In the genomic region with DNA sequence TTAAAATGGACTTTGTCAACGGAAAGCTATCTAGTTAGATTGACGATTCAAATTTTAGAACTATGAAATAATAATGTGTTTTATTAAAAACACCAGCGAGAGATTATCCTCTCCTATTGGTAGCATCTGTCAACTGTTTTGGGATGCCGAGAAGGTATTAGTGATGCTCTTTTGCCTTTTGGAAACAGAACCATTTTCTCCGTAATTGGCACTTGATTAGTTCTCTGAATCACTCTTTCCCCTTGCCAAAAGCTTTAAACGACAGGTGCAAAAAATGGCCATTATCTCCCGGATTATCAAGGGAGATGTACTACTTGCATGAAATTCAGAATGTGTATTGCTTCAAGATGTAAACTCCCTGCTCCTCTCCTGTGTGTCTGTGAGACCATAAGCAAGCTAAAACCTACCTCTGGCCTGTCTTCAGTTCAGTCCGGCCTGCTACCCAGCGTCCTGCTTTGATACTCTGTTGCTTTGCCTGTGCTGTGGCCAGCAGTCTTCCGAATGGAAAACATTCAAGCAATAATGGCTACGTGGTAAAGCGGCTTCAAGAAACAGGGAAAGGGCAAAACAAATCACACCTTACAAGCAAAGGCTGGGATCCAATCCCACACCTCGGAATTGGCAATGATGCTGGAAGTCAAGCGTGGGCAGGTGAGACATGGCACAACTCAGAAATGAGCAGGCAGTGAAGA, we compare ENCODE assay signal across 30 mouse cellular contexts.
DNase-seq lines count a peak whose midpoint lies in the region; ATAC-seq lines count a peak whose summit lies in the region.
"Had no signal": no experiment of that assay in that cellular context is flagged by ENCODE, and none has a peak within 500 bp of the region (broad histone marks: within the 10 kb centered on the region; RNA-seq: fewer than 3 reads in every experiment).

No protein-coding gene starts in this region.

- no peaks in the 10 kb centered on the region for H3K4me1 ChIP-seq in kidney, embryonic 15.5 days
- H3K4me1 ChIP-seq: embryonic facial prominence, embryonic 10.5 days; embryonic facial prominence, embryonic 15.5 days; heart, embryonic 10.5 days; heart, embryonic 15.5 days; hindbrain, embryonic 12.5 days; liver, embryonic 15.5 days; midbrain, embryonic 10.5 days; neural tube, embryonic 12.5 days had no signal

- no peak overlapping the region for H3K4me3 ChIP-seq in kidney, embryonic 15.5 days (replicated peaks)
- H3K4me3 ChIP-seq: embryonic facial prominence, embryonic 10.5 days; embryonic facial prominence, embryonic 15.5 days; heart, embryonic 10.5 days; heart, embryonic 15.5 days; hindbrain, embryonic 12.5 days; liver, embryonic 15.5 days; midbrain, embryonic 10.5 days; myocyte; neural tube, embryonic 12.5 days had no signal

- H3K27me3 ChIP-seq in kidney, embryonic 15.5 days, result no peaks in the 10 kb centered on the region
- H3K27me3 ChIP-seq: embryonic facial prominence, embryonic 15.5 days; heart, embryonic 15.5 days; hindbrain, embryonic 12.5 days; liver, embryonic 15.5 days; neural tube, embryonic 12.5 days had no signal

- H3K4me2 ChIP-seq in kidney, embryonic 15.5 days, result no peak overlapping the region
- H3K4me2 ChIP-seq: embryonic facial prominence, embryonic 15.5 days; heart, embryonic 15.5 days; hindbrain, embryonic 12.5 days; liver, embryonic 15.5 days; lung, embryonic 14.5 days; neural tube, embryonic 12.5 days had no signal

- peak; percentile 33 to 57 for DNase-seq in cerebellum, adult 18-20 months
- no peak for DNase-seq in cerebellum, postnatal 4 days (ENCODE audit: low spot score in 2 of 2)
- peak; percentile 13 for DNase-seq in left cerebral cortex, postnatal 4 days
- no peak for DNase-seq in left cerebral cortex, postnatal 25 days (ENCODE audit: low spot score in 2 of 2)
- DNase-seq in cerebellum, adult 9-10 months, result peak; percentile 76
- DNase-seq in cerebellum, postnatal 36 days, result peak; percentile 25 to 53
- DNase-seq: adrenal gland, postnatal 10 days; gastrocnemius, postnatal 10 days; kidney, adult 8-10 months; kidney, postnatal 10 days; layer of hippocampus, postnatal 36 days; liver; lung, embryonic 14.5 days; lung, postnatal 14 days; right cerebral cortex, postnatal 4 days; thymus, postnatal 4 days had no signal

- intact Hi-C loops in left cerebral cortex, postnatal 4 days (cut with DNase I), result loop anchor here (5.0 to 10.0 kb wide), 2 partner anchors 92 to 275 kb away; a partner anchor contains a TSS
- intact Hi-C loops in left cerebral cortex, postnatal 25 days (cut with DNase I), result loop anchor here (10.0 kb wide), 1 partner anchor 275 kb away; no protein-coding TSS in a partner anchor

- no peak overlapping the region for H3K9ac ChIP-seq in kidney, embryonic 15.5 days
- H3K9ac ChIP-seq: embryonic facial prominence, embryonic 15.5 days; heart, embryonic 15.5 days; hindbrain, embryonic 12.5 days; liver, embryonic 15.5 days; lung, embryonic 14.5 days; neural tube, embryonic 12.5 days had no signal

- no peak overlapping the region for H3K27ac ChIP-seq in kidney, embryonic 15.5 days
- H3K27ac ChIP-seq: embryonic facial prominence, embryonic 10.5 days; embryonic facial prominence, embryonic 15.5 days; heart, embryonic 10.5 days; heart, embryonic 15.5 days; hindbrain, embryonic 12.5 days; liver, embryonic 15.5 days; midbrain, embryonic 10.5 days; neural tube, embryonic 12.5 days; stomach, postnatal 0 days had no signal

- no peaks in the 10 kb centered on the region for H3K36me3 ChIP-seq in kidney, embryonic 15.5 days
- H3K36me3 ChIP-seq: embryonic facial prominence, embryonic 10.5 days; embryonic facial prominence, embryonic 15.5 days; G1E; heart, embryonic 10.5 days; heart, embryonic 15.5 days; hindbrain, embryonic 12.5 days; liver, embryonic 15.5 days; midbrain, embryonic 10.5 days; neural tube, embryonic 12.5 days had no signal

- no peak for ATAC-seq in kidney, embryonic 15.5 days (replicated peaks; ENCODE audit: low FRiP score)
- ATAC-seq: intestine, embryonic 16.5 days; midbrain, embryonic 16.5 days had no signal

- 92% methylated on average over 14 of the region's 14 CpGs for WGBS in kidney, embryonic 15.5 days

- H3K9me3 ChIP-seq in kidney, embryonic 15.5 days (replicated peaks), result no peaks in the 10 kb centered on the region
- H3K9me3 ChIP-seq: embryonic facial prominence, embryonic 15.5 days; heart, embryonic 10.5 days; heart, embryonic 15.5 days; liver, embryonic 15.5 days had no signal

Comparison
In these comparisons a context has a peak if more than half of its experiments do, and no peak if none do; other contexts are left out.
1. DNase-seq: peak in cerebellum, adult 18-20 months (2 of 2), left cerebral cortex, postnatal 4 days (single experiment), cerebellum, adult 9-10 months (single experiment) and cerebellum, postnatal 36 days (2 of 2); none in cerebellum, postnatal 4 days (0 of 2) and left cerebral cortex, postnatal 25 days (0 of 2).